Mouse (Mus musculus): ENCODE results near the gene Olfr312. TPM values are rescaled to one million over a fixed set of nuclear protein-coding genes. Genes with fewer than 3 reads are reported as not detected.

The Olfr312 gene
- polyA plus RNA-seq, 3 experiments from 2014 or later: 0.13 TPM; not detected in 2

GRCm38 (mm10) chr11:58860744-58861143 lies 31.7 kb downstream of the Olfr312 start:
- ATAC-seq: no peak

GRCm38 (mm10) chr11:58867039-58867953 lies 38.3 kb downstream of the Olfr312 start, which contains the start of gene 2810021J22Rik:
Gene 2810021J22Rik (plus strand): TSS chr11:58867216.
- peak; percentile 95 for ATAC-seq

GRCm38 (mm10) chr11:58867954-58868330 lies 38.9 kb downstream of the Olfr312 start:
- ATAC-seq: no peak

- no peak for ATAC-seq
Observed at GRCm38 (mm10) chr11:58870961-58871360, 41.9 kb downstream of the Olfr312 start.

- ATAC-seq: no peak
Observed at GRCm38 (mm10) chr11:58883756-58884155, 54.7 kb downstream of the Olfr312 start.

Other genes with a start within 250 kb of the Olfr312 start
- gene Olfr324, start 234.1 kb upstream of the Olfr312 start, polyA plus RNA-seq (2017; shearing (Covaris generic)): not detected
- gene 2210407C18Rik, start 213.2 kb upstream of the Olfr312 start, polyA plus RNA-seq (2017; shearing (Covaris generic)): not detected
- not detected for gene Olfr323, start 198.7 kb upstream of the Olfr312 start, polyA plus RNA-seq (2017; shearing (Covaris generic))
- not detected for gene Trim58, start 188.8 kb upstream of the Olfr312 start, polyA plus RNA-seq (2017; shearing (Covaris generic))
- gene Olfr322, start 170.5 kb upstream of the Olfr312 start, polyA plus RNA-seq (2017; shearing (Covaris generic)): not detected
- gene Olfr320, start 148.1 kb upstream of the Olfr312 start, polyA plus RNA-seq (2017; shearing (Covaris generic)): not detected
- not detected for gene Olfr319, start 130.1 kb upstream of the Olfr312 start, polyA plus RNA-seq (2017; shearing (Covaris generic))
- not detected for gene Olfr318, start 105.2 kb upstream of the Olfr312 start, polyA plus RNA-seq (2017; shearing (Covaris generic))
- not detected for gene Olfr317, start 90.0 kb upstream of the Olfr312 start, polyA plus RNA-seq (2017; shearing (Covaris generic))
- not detected for gene Olfr316, start 76.5 kb upstream of the Olfr312 start, polyA plus RNA-seq (2017; shearing (Covaris generic))
- gene Olfr315, start 56.0 kb upstream of the Olfr312 start, polyA plus RNA-seq (2017; shearing (Covaris generic)): not detected
- not detected for gene Olfr314, start 46.3 kb upstream of the Olfr312 start, polyA plus RNA-seq (2017; shearing (Covaris generic))
- not detected for gene Fam183b, start 27.3 kb upstream of the Olfr312 start, polyA plus RNA-seq (2017; shearing (Covaris generic))
- not detected for gene Olfr313, start 14.2 kb upstream of the Olfr312 start, polyA plus RNA-seq (2017; shearing (Covaris generic))
- not detected for gene Olfr311, start 10.0 kb downstream of the Olfr312 start, polyA plus RNA-seq (2017; shearing (Covaris generic))
- gene Gm12258, start 17.9 kb downstream of the Olfr312 start, polyA plus RNA-seq (2017; shearing (Covaris generic)): 10 to 100 TPM in 1 of 3 experiments, 1 to 10 TPM in 2; 3.3 to 11.0 (median 8.5) TPM
- 10 to 100 TPM in 2 of 3 experiments, 1 to 10 TPM in 1; 7.3 to 12.4 (median 11.2) TPM for gene 2810021J22Rik, start 38.0 kb downstream of the Olfr312 start, polyA plus RNA-seq (2017; shearing (Covaris generic))
- gene Zfp39, start 75.0 kb downstream of the Olfr312 start, polyA plus RNA-seq (2017; shearing (Covaris generic)): 1 to 10 TPM; 7.8 to 9.5 (median 8.9) TPM
- gene Btnl10, start 88.7 kb downstream of the Olfr312 start, polyA plus RNA-seq (2017; shearing (Covaris generic)): not detected
- 10 to 100 TPM; 12.8 to 24.5 (median 15.7) TPM for gene Rnf187, start 109.7 kb downstream of the Olfr312 start, polyA plus RNA-seq (2017; shearing (Covaris generic))
- gene Hist3h2ba, start 119.7 kb downstream of the Olfr312 start, polyA plus RNA-seq (2017; shearing (Covaris generic)): 1 to 10 TPM; 2.9 to 5.2 (median 4.3) TPM
- 1 to 10 TPM; 3.1 to 5.0 (median 4.2) TPM for gene Hist3h2a, start 125.4 kb downstream of the Olfr312 start, polyA plus RNA-seq (2017; shearing (Covaris generic))
- gene Trim17, start 125.4 kb downstream of the Olfr312 start, polyA plus RNA-seq (2017; shearing (Covaris generic)): under 1 TPM in 2 of 3 experiments, not detected in 1; 0.14 to 0.40 TPM
- 10 to 100 TPM; 18.8 to 24.0 (median 20.3) TPM for gene Trim11, start 148.9 kb downstream of the Olfr312 start, polyA plus RNA-seq (2017; shearing (Covaris generic))